Comparison of ENCODE assay signal across 9 mouse cellular contexts in genomic region chr1:120795245-120795644, GRCm38 (mm10).
DNase-seq lines count a peak whose midpoint lies in the region; ATAC-seq lines count a peak whose summit lies in the region.
"Had no signal": no experiment of that assay in that cellular context is flagged by ENCODE, and none has a peak within 500 bp of the region (broad histone marks: within the 10 kb centered on the region; RNA-seq: fewer than 3 reads in every experiment).

No protein-coding gene starts in this region.

- ATAC-seq in frontal cortex, adult (ENCODE audit: low TSS enrichment): peak; percentile 93
- no peak for ATAC-seq in forebrain, embryonic 11.5 days (replicated peaks; ENCODE audit: low FRiP score)

- H3K9ac ChIP-seq in forebrain, embryonic 11.5 days (ENCODE audit: low read length): no peak overlapping the region
- H3K9ac ChIP-seq: neural tube, embryonic 13.5 days had no signal

- intact Hi-C loops in left cerebral cortex, postnatal 4 days (cut with DNase I): no loop called here

- H3K4me1 ChIP-seq in forebrain, embryonic 11.5 days (replicated peaks; ENCODE audit: control insufficient read depth, insufficient read depth, low read length): no peaks in the 10 kb centered on the region
- H3K4me1 ChIP-seq: neural tube, embryonic 13.5 days had no signal

- no peak for DNase-seq in frontal cortex, postnatal 25 days (ENCODE audit: low spot score in 2 of 2)
- DNase-seq in urinary bladder, postnatal 14 days (ENCODE audit: low spot score): peak; percentile 23
- DNase-seq in urinary bladder, adult 2 months (ENCODE audit: low spot score): no peak
- peak; percentile 75 for DNase-seq in left cerebral cortex, postnatal 4 days
- DNase-seq in urinary bladder, postnatal 25 days (ENCODE audit: low spot score): no peak
- no peak for DNase-seq in spleen, postnatal 36 days (ENCODE audit: low spot score in 2 of 2)
- DNase-seq in forebrain, embryonic 11.5 days (ENCODE audit: low spot score): no peak

- 72% methylated on average over 14 of the region's 14 CpGs for WGBS in forebrain, embryonic 11.5 days

- H3K27ac ChIP-seq in forebrain, embryonic 11.5 days (ENCODE audit: low read depth, low read length): no peak overlapping the region
- H3K27ac ChIP-seq: neural tube, embryonic 13.5 days had no signal

- H3K4me3 ChIP-seq in forebrain, embryonic 11.5 days (ENCODE audit: low read depth, low read length): no peak overlapping the region
- H3K4me3 ChIP-seq: neural tube, embryonic 13.5 days had no signal

- no peaks in the 10 kb centered on the region for H3K36me3 ChIP-seq in forebrain, embryonic 11.5 days (ENCODE audit: control insufficient read depth, insufficient read depth, low read length)
- H3K36me3 ChIP-seq: neural tube, embryonic 13.5 days had no signal

- H3K4me2 ChIP-seq in forebrain, embryonic 11.5 days (ENCODE audit: low read depth, low read length, severe bottlenecking): no peak overlapping the region
- H3K4me2 ChIP-seq: neural tube, embryonic 13.5 days had no signal

- H3K9me3 ChIP-seq in forebrain, embryonic 11.5 days (ENCODE audit: control insufficient read depth, low read length): no peaks in the 10 kb centered on the region
- H3K9me3 ChIP-seq: neural tube, embryonic 13.5 days had no signal

- H3K27me3 ChIP-seq in forebrain, embryonic 11.5 days (ENCODE audit: control insufficient read depth, insufficient read depth, low read length): no peaks in the 10 kb centered on the region
- H3K27me3 ChIP-seq: neural tube, embryonic 13.5 days had no signal

Comparison
In these comparisons a context has a peak if more than half of its experiments do, and no peak if none do; other contexts are left out.
1. DNase-seq: peak in urinary bladder, postnatal 14 days (single experiment) and left cerebral cortex, postnatal 4 days (single experiment); none in frontal cortex, postnatal 25 days (0 of 2), urinary bladder, adult 2 months (single experiment), urinary bladder, postnatal 25 days (single experiment), spleen, postnatal 36 days (0 of 2) and forebrain, embryonic 11.5 days (single experiment).